Mouse (Mus musculus) olfactory bulb, adult 2 months (tissue): ENCODE measurements around the gene Adcy4.

Experiments
- CTCF ChIP-seq: fragments of 200-500 bp; IDR thresholded peaks from 2 replicates; pipeline ENCODE4 v1.5.1; 2012; ENCODE audit warnings: low read depth, mild to moderate bottlenecking, low read length, moderate library complexity; ENCODE audit not compliant: insufficient read depth
- POLR2A ChIP-seq: fragments of 200-500 bp; IDR thresholded peaks from 2 replicates; pipeline ENCODE4 v1.6.1; 2012; ENCODE audit warnings: mild to moderate bottlenecking, low read depth, low read length, moderate library complexity; ENCODE audit not compliant: insufficient read depth

GRCm38 (mm10) chr14:55734869-55735268, 49.0 kb downstream of the Adcy4 start:
- TF ChIP-seq CTCF (no peak), POLR2A (no peak)
